Mouse (Mus musculus) limb, embryonic 10.5 days (tissue): ENCODE measurements at regions not wholly inside any gene's neighbourhood (a gene's known extent, or its start where the extent isn't known, plus 50 kb on each side); places are given as distances from the start of the nearest gene placed in this dataset.

ENCODE experiments used
- DNase-seq: peaks from one replicate; pipeline ENCODE4 v3.0.0-alpha.2; 2017; ENCODE audit warnings: low spot score
- H3K27ac ChIP-seq: fragments of 300-500 bp; sonication (generic); 2 replicates; pipeline ENCODE4 v1.5.1; 2016; ENCODE audit warnings: mild to moderate bottlenecking
- H3K27me3 ChIP-seq: fragments of 300-500 bp; sonication (generic); 2 replicates; pipeline ENCODE4 v1.6.1; 2016; ENCODE audit warnings: low read depth, mild to moderate bottlenecking; ENCODE audit not compliant: poor library complexity, severe bottlenecking
- H3K36me3 ChIP-seq: fragments of 300-500 bp; sonication (generic); 2 replicates; pipeline ENCODE4 v1.6.1; 2016; ENCODE audit warnings: mild to moderate bottlenecking, moderate library complexity
- H3K4me1 ChIP-seq: fragments of 300-500 bp; sonication (generic); 2 replicates; pipeline ENCODE4 v1.6.1; 2016
- H3K4me3 ChIP-seq: fragments of 300-500 bp; sonication (generic); 2 replicates; pipeline ENCODE4 v1.5.1; 2016; ENCODE audit warnings: mild to moderate bottlenecking, moderate library complexity
- H3K9me3 ChIP-seq: fragments of 300-500 bp; sonication (generic); replicated peaks from 2 replicates; pipeline ENCODE4 v1.6.1; 2016; ENCODE audit warnings: mild to moderate bottlenecking
- WGBS: fragments of 180-500 bp; shearing (Covaris S2); methylation state at CpG from one replicate; pipeline ENCODE4 v1.1.7; 2016; 5-methylcytosine and 5-hydroxymethylcytosine counted together

- Histone ChIP-seq H3K36me3 (no peaks in the 10 kb centered on the region), H3K27ac (no peak overlapping the region), H3K27me3 (no peaks in the 10 kb centered on the region), H3K9me3 (no peaks in the 10 kb centered on the region), H3K4me1 (peaks cover 17% of the 10 kb centered on the region), H3K4me3 (no peak overlapping the region)
- no peak for DNase-seq
- WGBS, result 93% methylated on average over 6 of the region's 6 CpGs
Observed at GRCm38 (mm10) chr8:95968828-95969227, 80.5 kb upstream of the Got2 start.

DNA sequence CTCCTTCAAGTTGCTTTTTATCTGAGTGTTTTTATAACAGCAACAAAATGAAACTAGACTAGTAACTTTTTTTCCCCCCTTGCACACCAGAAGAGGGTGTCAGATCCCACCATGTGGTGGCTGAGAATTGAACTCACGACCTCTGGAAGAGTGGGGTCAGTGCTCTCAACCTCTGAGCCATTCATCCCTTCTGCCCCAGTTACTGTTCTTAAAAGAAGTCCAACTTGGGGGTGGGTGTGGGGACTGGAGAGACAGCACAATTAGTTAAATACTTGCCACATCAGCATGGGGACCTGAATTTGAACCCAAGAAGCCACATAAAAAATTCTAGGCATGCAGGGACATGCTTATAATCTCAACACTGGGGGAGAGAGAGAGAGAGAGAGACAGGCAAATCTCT is 78.1 kb upstream of the Got2 start:
- DNase-seq, result no peak
- Histone ChIP-seq H3K4me3 (no peak overlapping the region), H3K27me3 (no peaks in the 10 kb centered on the region), H3K27ac (no peak overlapping the region), H3K9me3 (no peaks in the 10 kb centered on the region), H3K36me3 (no peaks in the 10 kb centered on the region), H3K4me1 (no peaks in the 10 kb centered on the region)
- 61% methylated on average over 1 of the region's 1 CpGs for WGBS

- Histone ChIP-seq H3K4me3 (peak overlapping the region; percentile 32; the same call in 1 of the 2 replicates), H3K4me1 (no peaks in the 10 kb centered on the region), H3K9me3 (no peaks in the 10 kb centered on the region), H3K27me3 (peaks cover 10% of the 10 kb centered on the region), H3K36me3 (no peaks in the 10 kb centered on the region), H3K27ac (peak overlapping the region; percentile 70; the same call in 1 of the 2 replicates)
- 41% methylated on average over 10 of the region's 10 CpGs for WGBS
- no peak for DNase-seq
Observed at GRCm38 (mm10) chr8:95952257-95952656, 63.9 kb upstream of the Got2 start.

DNA sequence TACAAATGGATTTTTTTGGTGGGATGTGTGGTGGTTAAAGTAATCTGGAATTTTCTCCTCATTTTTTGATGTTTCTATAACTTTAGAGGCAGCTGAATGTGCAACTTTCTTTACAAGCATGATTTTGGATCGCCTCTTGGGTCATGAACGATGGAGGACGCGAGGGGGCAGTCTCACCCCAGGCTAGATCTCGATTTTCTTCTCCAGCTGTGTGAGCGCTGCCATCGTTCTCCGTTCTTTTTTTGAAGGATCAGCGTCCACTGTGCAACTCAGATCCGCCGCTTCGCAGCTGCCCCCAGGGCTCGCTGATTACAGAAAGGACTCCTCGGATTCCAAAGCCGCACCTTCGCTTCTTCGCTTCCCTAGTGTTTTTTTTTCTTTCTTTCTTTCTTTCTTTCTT is 63.4 kb upstream of the Got2 start:
- peak overlapping the region; percentile 70; the same call in 1 of the 2 replicates for H3K27ac ChIP-seq
- 3% methylated on average over 17 of the region's 17 CpGs for WGBS
- peak; percentile 88 for DNase-seq
- no peaks in the 10 kb centered on the region for H3K4me1 ChIP-seq
- peak overlapping the region; percentile 32; the same call in 1 of the 2 replicates for H3K4me3 ChIP-seq
- peaks cover 10% of the 10 kb centered on the region for H3K27me3 ChIP-seq
- H3K36me3 ChIP-seq, result no peaks in the 10 kb centered on the region
- H3K9me3 ChIP-seq, result no peaks in the 10 kb centered on the region
